Mouse (Mus musculus) E14TG2a.4 (cell line): ENCODE data around the gene Cpne5.

Experiments used
- CTCF ChIP-seq: conservative IDR thresholded peaks from 2 replicates; pipeline ENCODE4 v1.5.1; 2014; ENCODE audit warnings: low read length
- POU5F1 ChIP-seq: IDR thresholded peaks from 2 replicates; pipeline ENCODE4 v1.6.1; 2014; ENCODE audit warnings: low read length, borderline replicate concordance

GRCm38 (mm10) chr17:29176391-29177267, 61.3 kb downstream of the Cpne5 start:
- peak; percentile 43 for TF ChIP-seq CTCF
- no peak for TF ChIP-seq POU5F1
